Mouse (Mus musculus) midbrain, postnatal 0 days (tissue): ENCODE data around the gene Pdlim4. TPM values are rescaled to one million over a fixed set of nuclear protein-coding genes. Genes with fewer than 3 reads are reported as not detected.

Source experiments
- ATAC-seq: fragments of 200-750 bp; cut with Nextera tagmentation; 2 replicates; pipeline ENCODE4 v1.8.0; 2017; ENCODE audit warnings: moderate number of reproducible peaks, mild to moderate bottlenecking, moderate TSS enrichment, moderate library complexity; ENCODE audit not compliant: low FRiP score
- DNase-seq: peaks from one replicate; pipeline ENCODE4 v3.0.0-alpha.2; 2015; ENCODE audit warnings: low spot score
- H3K27ac ChIP-seq: fragments of 300-500 bp; sonication (generic); 2 replicates; pipeline ENCODE4 v1.5.1; 2014; ENCODE audit warnings: low read depth, mild to moderate bottlenecking, low read length, mixed read lengths
- H3K27me3 ChIP-seq: fragments of 300-500 bp; sonication (generic); 2 replicates; pipeline ENCODE4 v1.6.1; 2014; ENCODE audit warnings: low read length, control low read depth, mixed read lengths; ENCODE audit not compliant: insufficient read depth
- H3K36me3 ChIP-seq: fragments of 300-500 bp; sonication (generic); 2 replicates; pipeline ENCODE4 v1.6.1; 2014; ENCODE audit warnings: low read length, control low read depth, mixed read lengths; ENCODE audit not compliant: insufficient read depth
- H3K4me1 ChIP-seq: fragments of 300-500 bp; sonication (generic); 2 replicates; pipeline ENCODE4 v1.6.1; 2014; ENCODE audit warnings: mild to moderate bottlenecking, control low read depth, antibody characterized with exemption, low read length, mixed read lengths; ENCODE audit not compliant: insufficient read depth
- H3K4me2 ChIP-seq: fragments of 300-500 bp; sonication (generic); 2 replicates; pipeline ENCODE4 v1.6.1; 2014; ENCODE audit warnings: low read depth, mild to moderate bottlenecking, low read length, mixed read lengths; ENCODE audit not compliant: poor library complexity, severe bottlenecking
- H3K4me3 ChIP-seq: fragments of 300-500 bp; sonication (generic); 2 replicates; pipeline ENCODE4 v1.5.1; 2014; ENCODE audit warnings: low read depth, mild to moderate bottlenecking, low read length, moderate library complexity
- H3K9ac ChIP-seq: fragments of 300-500 bp; sonication (generic); replicated peaks from 2 replicates; pipeline ENCODE4 v1.6.1; 2014; ENCODE audit warnings: mild to moderate bottlenecking, low read length, moderate library complexity, mixed read lengths; ENCODE audit not compliant: poor library complexity, severe bottlenecking
- H3K9me3 ChIP-seq: fragments of 300-500 bp; sonication (generic); 2 replicates; pipeline ENCODE4 v1.6.1; 2016; ENCODE audit warnings: low read length, control low read depth
- CTCF ChIP-seq: IDR thresholded peaks from 2 replicates; pipeline ENCODE4 v1.5.1; 2016; ENCODE audit warnings: antibody characterized with exemption, mild to moderate bottlenecking
- WGBS: fragments of 180-500 bp; shearing (Covaris S2); extraction: QIAGEN DNeasy Blood & Tissue Kit; methylation state at CpG from one replicate; pipeline ENCODE4 v1.1.7; 2014; 5-methylcytosine and 5-hydroxymethylcytosine counted together
- polyA plus RNA-seq: library from polyadenylated mRNA; unstranded; fragments of >200 nt; fragmentation: Nextera tagmentation; extraction: Ambion mirVana; gene quantifications from 2 replicates; pipeline ENCODE4 v1.2.1, GENCODE M21; 2015
- total RNA-seq: library from RNA; depleted of rRNA; stranded (reverse); fragments of >200 nt; gene quantifications from 2 replicates; pipeline ENCODE4 v1.2.3, GENCODE M21; 2014

The Pdlim4 gene
- total and polyA plus RNA-seq, 2 experiments from 2014 or later = 31.7 to 32.8 TPM

DNA sequence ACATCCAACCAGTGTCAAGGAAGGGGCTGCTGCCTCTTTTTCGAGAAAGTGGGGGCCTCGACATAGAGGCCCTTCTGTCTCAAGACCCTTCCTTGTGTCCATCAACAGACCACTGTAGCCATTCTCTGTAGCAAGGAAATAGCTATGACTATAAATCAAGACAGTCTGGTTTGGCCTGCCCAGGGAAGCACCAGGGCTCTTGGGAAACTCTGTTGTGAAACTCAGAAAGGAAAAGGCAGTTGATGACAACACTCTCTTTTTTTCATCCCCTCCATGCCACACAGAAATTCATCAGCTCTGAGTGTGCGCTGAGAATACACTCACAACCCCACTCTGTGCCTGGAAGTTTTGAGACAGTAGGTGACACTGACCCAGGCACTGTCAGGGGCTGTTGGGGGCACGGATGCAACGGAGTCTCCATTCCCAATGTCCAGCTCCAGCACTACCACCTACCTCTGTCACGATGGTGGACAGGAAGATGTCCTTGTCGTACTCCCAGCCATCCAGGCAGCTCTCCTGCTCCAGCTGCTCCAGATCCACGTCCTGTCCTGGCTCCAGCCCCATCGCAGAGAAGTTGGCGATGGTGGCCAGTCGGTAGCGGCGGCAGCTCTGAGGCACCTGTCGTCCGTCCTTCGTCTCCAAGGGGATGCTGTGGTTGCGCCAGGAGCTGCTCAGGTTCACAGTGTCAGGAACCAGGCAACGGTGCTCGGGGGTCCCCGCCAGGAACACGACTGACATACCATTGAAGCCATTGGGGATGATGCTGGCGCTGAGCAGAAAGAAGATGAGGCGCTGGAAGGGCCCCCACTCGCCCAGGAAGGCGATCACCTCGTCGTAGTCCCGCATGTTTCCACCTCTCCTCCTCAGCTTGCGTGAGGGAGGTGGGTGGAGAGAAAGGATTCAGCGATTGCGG is 41.4 kb downstream of the Pdlim4 start:
- H3K4me2 ChIP-seq = peak overlapping the region; percentile 89
- ATAC-seq (peak; percentile 32; the same call in 1 of the 2 replicates), DNase-seq (peak; percentile 7)
- H3K9me3 ChIP-seq = no peaks in the 10 kb centered on the region
- WGBS = 17% methylated on average over 31 of the region's 31 CpGs
- peaks cover 14% of the 10 kb centered on the region for H3K4me1 ChIP-seq
- H3K27ac ChIP-seq = peak overlapping the region; percentile 57
- peak overlapping the region; percentile 55 for H3K4me3 ChIP-seq
- no peak for TF ChIP-seq CTCF
- H3K36me3 ChIP-seq = no peaks in the 10 kb centered on the region
- peak overlapping the region; percentile 84 for H3K9ac ChIP-seq
- H3K27me3 ChIP-seq = no peaks in the 10 kb centered on the region

DNA sequence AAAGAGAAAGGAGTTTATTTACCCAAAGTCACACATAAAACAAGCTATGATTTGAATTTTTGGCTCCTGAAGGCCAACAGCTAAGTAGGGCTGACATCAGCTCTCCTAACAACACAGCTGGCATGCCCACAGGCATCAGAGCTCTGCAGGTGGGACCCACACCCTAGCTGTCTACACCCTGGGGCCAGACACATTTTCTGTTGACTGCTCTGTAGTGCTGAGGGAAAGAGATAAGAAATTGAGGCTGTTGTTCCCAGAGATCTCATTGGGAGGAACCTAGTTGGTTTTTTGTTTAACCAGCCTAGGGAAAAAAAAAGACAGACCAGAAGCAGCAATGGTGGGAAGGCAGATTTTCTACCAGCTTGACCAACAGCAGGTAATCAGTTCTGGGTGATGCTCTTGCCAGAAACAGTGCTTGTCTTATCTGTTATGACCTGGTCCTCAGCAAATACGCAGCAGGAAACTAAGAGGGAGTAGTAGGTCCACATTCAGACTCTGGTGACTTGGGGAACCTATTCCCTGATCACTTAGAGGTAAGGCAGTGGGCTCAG is 42.2 kb downstream of the Pdlim4 start:
- H3K9me3 ChIP-seq = no peaks in the 10 kb centered on the region
- no peaks in the 10 kb centered on the region for H3K27me3 ChIP-seq
- H3K4me1 ChIP-seq = peaks cover 14% of the 10 kb centered on the region
- TF ChIP-seq CTCF = no peak
- no peak overlapping the region for H3K27ac ChIP-seq
- WGBS = 84% methylated on average over 1 of the region's 1 CpGs
- no peak overlapping the region for H3K9ac ChIP-seq
- H3K4me3 ChIP-seq = peak overlapping the region; percentile 55; the same call in 1 of the 2 replicates
- no peaks in the 10 kb centered on the region for H3K36me3 ChIP-seq
- peak overlapping the region; percentile 89; the same call in 1 of the 2 replicates for H3K4me2 ChIP-seq
- ATAC-seq = no peak
- DNase-seq = no peak

DNA sequence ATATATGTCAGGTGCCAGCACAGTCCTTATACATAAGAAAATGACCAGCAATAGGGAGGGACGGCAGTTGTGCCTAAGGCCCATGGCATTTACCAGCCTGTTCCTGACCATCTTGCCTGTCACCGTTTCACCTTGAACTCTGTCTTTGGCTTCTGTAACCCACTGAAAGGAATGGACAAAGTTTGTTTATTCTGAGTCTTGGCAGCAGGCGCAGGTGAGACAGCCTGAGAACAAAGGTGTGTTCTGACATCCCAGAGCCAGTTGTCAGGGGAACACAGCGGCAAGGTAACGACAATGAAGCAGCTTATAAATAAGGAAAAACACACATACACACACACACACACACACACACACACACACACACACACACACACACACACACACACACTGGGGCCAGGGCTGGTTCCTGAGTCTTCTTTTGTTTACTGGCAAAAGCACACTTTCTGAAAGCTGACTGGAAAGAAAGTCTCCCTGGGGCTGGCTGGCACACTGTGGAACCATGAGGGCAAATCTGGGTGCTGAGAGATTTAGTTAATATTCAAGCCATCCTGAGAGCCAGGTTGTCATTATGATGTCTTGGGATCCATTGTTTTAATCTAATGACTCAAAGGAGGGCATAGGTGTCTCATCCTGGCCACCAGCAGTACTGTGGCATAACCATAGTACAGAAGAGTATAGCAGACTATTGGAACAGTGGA is 47.3 kb downstream of the Pdlim4 start:
- WGBS = 87% methylated on average over 5 of the region's 5 CpGs
- no peak for TF ChIP-seq CTCF

DNA sequence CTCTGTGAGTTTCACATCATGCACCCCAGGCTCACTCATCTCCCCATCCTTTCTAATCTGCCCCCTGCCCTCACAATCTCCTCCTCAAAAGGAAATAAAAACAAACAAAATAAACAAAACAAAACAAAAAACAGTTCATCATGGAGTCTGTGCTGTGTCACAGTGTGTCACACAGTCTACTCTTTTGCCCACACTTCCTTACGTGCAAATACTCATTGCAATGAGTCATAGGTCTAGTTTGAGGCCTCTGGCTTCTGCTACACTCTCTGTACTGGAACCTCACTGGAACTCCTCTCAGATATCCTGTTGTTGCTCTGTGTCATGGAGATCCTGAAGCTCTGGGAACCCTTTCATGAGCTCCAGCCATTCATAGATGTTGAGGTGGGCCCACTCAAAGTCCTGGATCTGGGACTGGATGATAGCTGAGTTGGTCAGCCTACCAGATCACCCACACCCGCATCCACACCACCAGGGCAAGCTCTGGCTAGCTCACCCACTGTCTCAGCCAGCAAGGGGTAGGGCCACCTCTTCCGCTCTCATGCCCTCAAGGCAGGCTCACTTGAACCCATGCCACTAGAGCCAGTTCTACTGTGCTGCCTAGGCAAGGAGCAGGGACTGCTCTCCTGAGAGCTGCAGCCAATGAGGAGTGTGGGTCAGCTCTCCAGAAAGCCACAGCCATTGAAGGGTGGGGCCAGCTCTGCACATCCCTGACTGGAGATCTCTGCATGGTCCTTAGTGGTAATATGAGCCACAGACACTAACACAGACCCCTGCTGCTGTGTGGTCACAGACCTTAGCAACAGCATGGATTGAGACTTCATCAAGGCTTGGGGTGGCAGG is 49.7 kb downstream of the Pdlim4 start:
- Histone ChIP-seq H3K4me2 (no peak overlapping the region), H3K9me3 (no peaks in the 10 kb centered on the region), H3K27ac (no peak overlapping the region), H3K27me3 (no peaks in the 10 kb centered on the region), H3K4me1 (no peaks in the 10 kb centered on the region), H3K36me3 (no peaks in the 10 kb centered on the region), H3K4me3 (no peak overlapping the region), H3K9ac (no peak overlapping the region)
- WGBS = 86% methylated on average over 3 of the region's 3 CpGs
- DNase-seq (no peak), ATAC-seq (no peak)
- TF ChIP-seq CTCF = no peak

More for the DNA sequence above, 47.3 kb downstream of the Pdlim4 start:
- H3K4me3 ChIP-seq = no peak overlapping the region
- H3K27ac ChIP-seq = no peak overlapping the region
- H3K9ac ChIP-seq = no peak overlapping the region
- H3K4me2 ChIP-seq = no peak overlapping the region
- H3K4me1 ChIP-seq = peaks cover 2% of the 10 kb centered on the region; the same call in 1 of the 2 replicates
- no peaks in the 10 kb centered on the region for H3K9me3 ChIP-seq
- no peaks in the 10 kb centered on the region for H3K27me3 ChIP-seq
- ATAC-seq (no peak), DNase-seq (no peak)
- no peaks in the 10 kb centered on the region for H3K36me3 ChIP-seq

DNA sequence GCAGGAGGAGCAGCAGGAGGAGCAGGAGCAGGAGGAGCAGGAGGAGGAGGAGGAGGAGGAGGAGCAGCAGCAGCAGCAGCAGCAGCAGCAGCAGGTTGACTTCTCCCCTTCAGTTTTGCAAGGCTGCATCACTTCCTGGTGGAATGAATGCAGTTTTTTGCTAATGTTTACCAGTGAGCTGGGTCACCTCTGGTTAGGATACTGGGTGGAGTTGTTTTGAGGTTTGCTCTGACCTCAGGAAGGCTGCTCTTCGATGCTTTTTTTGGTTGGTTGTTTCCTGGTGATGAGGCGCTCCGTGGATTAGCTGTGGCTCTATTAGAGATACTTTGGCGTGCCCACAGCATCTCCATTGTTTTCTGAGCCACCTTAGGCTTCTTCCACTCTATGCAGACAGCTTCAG is 51.2 kb downstream of the Pdlim4 start:
- Histone ChIP-seq H3K27ac (no peak overlapping the region), H3K4me3 (no peak overlapping the region), H3K9me3 (no peaks in the 10 kb centered on the region), H3K27me3 (no peaks in the 10 kb centered on the region), H3K4me2 (no peak overlapping the region), H3K9ac (no peak overlapping the region), H3K36me3 (no peaks in the 10 kb centered on the region), H3K4me1 (no peaks in the 10 kb centered on the region)
- ATAC-seq (no peak), DNase-seq (no peak)
- no peak for TF ChIP-seq CTCF
- 70% methylated on average over 4 of the region's 4 CpGs for WGBS
